Mouse (Mus musculus) gastrocnemius, postnatal 4 days (tissue): ENCODE results near the gene Creb5. TPM values are rescaled to one million over a fixed set of nuclear protein-coding genes. Genes with fewer than 3 reads are reported as not detected.
"Not testable (repeated sequence)": the region's sequence is repeated elsewhere in the genome, so short reads cannot be mapped to it uniquely, and the experiment has no call there.

Source experiments
- DNase-seq, 2 experiments: peaks; one replicate each; pipeline ENCODE4 v3.0.0; 2021 to 2022; ENCODE audit warnings: low spot score in 2 of 2, mixed read lengths in 2 of 2
- total RNA-seq, 2 experiments: library from RNA; stranded (reverse); gene quantifications; 2 replicates each; pipeline ENCODE4 v1.2.3; 2021

The Creb5 gene
- total RNA-seq, 2 experiments from 2014 or later = 29.0 to 33.0 TPM

DNA sequence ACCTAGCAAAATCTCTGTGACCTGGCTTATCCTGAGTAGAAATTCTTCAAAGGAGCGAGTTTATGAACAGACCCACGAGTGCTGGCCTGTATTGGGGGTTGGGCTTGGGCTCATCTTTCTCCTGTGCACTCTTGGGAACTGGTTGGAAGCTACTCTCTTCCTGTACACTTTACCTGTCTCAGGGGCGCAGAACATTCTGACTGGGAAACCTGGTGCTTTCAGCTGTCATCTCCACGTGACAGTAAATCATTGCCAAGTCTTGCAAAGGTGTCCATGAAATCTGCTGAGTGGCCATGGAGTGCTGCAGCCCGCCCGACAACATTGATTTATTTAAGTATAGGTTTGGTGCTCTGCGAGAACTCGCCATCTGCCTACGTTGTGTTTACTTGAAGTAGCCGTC, 27.1 kb downstream of the Creb5 start:
- DNase-seq = no peak

GRCm38 (mm10) chr6:53319543-53320325, 32.7 kb downstream of the Creb5 start:
- DNase-seq = peak in 1 of 2 experiments; percentile 40

GRCm38 (mm10) chr6:53337398-53337797, 50.3 kb downstream of the Creb5 start:
- DNase-seq = peak in 1 of 2 experiments; percentile 40

- DNase-seq = no peak
Observed at GRCm38 (mm10) chr6:53352311-53352960, 65.4 kb downstream of the Creb5 start.

GRCm38 (mm10) chr6:53356328-53356727, 69.3 kb downstream of the Creb5 start:
- no peak for DNase-seq

- no peak for DNase-seq
Observed at GRCm38 (mm10) chr6:53363535-53363934, 76.5 kb downstream of the Creb5 start.

- no peak for DNase-seq
Observed at GRCm38 (mm10) chr6:53363981-53364391, 76.9 kb downstream of the Creb5 start.

DNA sequence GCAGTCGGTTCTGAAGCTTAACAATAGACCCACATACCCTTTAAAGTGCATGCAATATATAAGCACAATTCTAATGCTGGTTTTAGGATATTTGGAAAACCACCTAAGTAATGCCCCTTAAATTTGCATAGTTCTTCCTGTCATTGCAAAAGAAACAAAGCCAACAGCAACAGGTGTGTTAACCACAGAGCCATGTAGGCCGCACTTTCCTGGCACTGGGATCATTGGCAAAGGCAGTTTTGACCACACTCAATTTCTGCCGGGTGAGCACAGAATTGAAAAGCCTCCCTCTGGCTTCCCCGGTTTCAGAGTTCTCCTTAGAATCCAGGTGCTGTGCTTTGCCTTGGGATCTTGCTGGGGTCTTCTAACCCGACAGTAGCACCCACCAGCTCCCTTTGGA, 82.1 kb downstream of the Creb5 start:
- no peak for DNase-seq

DNA sequence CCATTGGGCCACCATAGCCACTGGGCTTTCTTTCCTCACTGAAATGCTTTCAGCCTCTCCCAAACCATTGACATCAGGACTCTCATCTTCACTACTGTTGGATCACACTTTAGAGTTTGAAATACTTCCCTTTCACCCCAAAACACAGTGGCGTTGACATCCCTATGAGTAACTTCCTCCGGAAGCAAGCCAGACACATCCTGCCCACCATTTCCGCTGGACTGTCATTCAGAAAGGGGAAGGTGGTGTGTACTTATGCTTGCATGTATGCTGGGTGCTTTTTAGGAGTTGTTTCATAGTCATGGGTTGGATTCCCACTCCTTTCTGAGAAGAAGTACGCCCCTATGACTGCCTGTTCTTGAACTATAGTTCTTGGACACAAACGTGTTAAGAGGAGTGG, 82.9 kb downstream of the Creb5 start:
- no peak for DNase-seq

- DNase-seq = no peak
Observed at GRCm38 (mm10) chr6:53371962-53372361, 84.9 kb downstream of the Creb5 start.

DNA sequence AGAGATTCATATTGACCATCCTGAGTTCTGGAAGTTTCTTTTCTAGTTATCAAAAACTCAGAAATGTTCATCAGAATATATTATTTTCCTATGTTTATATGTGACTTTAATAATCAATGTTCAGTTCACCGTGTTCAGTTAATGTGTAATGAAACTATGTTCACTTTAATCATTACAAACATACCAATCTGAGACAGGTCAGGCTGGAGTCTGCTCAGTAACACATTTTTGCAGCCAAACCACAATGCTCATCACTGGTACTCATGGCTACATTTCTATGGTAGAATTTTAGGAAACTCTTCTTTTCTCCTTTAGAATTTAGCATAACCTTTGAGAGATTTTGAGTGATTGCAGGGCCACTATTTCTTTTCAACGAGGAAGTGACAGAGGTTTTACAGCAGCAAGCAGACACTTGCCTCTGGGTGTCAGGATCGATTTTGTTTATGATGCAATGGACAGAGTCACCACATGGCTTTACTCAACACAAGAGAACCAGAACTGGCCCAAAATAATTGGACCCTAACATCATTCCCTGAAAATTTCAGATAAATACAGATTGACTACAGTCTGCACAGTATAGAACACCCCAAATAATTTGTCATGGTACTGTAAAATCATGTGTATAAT, 87.4 kb downstream of the Creb5 start:
- DNase-seq = no peak

DNA sequence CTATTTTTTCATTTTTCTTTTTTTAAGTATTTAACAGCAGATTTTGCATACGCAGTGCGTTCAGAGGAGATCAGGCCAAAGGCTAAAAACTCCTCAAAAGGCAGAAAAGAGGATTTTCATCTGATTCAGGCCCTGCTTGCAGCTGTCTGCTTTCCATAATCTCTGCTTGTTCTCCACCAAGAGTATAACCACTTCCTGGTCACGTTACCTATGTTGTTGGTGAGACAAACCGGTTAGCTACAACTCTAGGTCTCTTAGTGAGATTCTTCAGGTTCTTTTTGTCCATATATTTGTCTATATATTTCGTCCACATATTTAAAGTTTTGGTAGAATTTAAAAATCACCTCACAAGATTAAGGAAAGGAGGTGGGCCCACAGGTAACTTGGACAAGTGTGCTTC, 102.2 kb downstream of the Creb5 start:
- no peak for DNase-seq

DNA sequence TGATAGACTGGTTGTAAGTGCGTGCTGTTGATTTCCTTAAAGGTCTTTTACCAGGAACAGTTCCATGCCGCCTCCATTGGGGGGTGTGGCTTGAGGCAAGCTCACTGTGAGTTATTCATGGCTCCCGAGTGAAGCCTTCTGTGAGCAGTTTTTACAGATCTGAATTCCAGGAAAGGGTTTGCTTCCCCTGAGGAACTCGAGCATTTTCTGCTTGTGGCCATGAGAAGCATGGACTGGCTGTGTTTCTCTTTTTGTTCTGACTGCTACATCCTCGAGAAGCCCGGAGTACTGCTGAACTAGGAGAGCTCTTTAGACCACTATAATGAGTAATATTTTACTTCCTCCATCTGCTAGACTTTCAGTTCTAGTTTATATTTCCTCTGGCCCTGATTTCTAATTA, 103.3 kb downstream of the Creb5 start:
- DNase-seq = peak in 1 of 2 experiments; percentile 33

GRCm38 (mm10) chr6:53394026-53394425, 107.0 kb downstream of the Creb5 start:
- no peak for DNase-seq

DNA sequence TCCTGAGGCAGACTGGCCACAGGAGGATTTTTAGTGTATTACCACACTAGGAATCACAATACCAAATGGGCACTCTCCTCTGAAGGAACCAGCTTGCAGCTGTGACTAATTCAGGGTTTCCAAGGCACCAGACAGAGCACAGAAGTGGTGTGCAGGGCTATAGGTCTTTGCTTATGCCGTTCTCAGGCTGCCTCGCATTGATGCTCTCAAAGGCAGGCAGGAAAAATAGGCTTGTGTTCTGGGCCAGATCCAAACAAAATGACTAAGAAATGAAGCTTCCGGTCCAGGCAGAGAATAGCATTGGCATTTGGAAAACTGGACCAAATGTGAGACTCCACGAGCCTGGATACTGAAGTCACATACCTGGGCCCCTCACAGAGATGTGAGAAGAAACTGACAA, 108.1 kb downstream of the Creb5 start:
- no peak for DNase-seq

GRCm38 (mm10) chr6:53396421-53396820, 109.4 kb downstream of the Creb5 start:
- DNase-seq = no peak

GRCm38 (mm10) chr6:53397797-53398196, 110.7 kb downstream of the Creb5 start:
- DNase-seq = no peak

DNA sequence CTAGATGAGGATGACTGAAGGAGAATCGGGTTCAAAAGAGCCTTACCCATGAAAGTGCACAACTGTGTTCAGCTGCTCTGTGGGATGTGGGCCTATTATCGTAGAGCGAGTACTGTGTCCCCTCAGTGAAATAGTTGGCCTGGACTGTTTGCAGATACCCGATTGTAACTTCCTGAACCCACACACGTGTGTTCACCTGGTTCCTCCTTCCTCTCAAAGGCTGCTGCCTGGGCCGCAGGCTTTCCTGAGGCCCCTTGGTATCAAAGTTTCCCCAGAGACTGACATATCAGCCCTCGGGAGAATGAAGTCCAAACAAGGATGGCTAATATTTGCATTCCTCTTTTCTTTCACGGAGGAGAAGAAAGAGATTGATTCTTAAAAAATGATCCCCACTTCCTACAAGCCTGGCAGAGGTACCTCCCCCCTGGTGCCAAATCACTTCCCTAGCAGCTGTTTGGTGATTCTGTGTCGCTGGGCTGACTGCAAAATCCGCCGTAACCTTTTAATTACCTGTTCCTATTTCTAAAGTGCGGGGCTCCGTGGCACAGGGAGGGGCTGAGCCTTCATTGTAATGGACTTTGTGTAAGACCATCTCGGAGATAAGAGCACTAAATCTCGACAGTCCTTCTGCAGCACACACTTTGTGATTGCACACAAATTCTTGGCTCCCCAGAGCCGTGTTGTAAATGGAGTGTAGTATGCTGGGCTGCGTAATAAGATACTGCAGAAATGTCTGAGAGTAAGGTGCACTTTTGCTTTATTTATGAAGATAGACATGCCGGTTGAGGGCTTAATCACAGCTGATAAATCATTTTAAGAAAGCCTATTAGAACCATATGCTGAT, 111.4 kb downstream of the Creb5 start:
- DNase-seq = no peak

GRCm38 (mm10) chr6:53401364-53401763, 114.3 kb downstream of the Creb5 start:
- DNase-seq = no peak

DNA sequence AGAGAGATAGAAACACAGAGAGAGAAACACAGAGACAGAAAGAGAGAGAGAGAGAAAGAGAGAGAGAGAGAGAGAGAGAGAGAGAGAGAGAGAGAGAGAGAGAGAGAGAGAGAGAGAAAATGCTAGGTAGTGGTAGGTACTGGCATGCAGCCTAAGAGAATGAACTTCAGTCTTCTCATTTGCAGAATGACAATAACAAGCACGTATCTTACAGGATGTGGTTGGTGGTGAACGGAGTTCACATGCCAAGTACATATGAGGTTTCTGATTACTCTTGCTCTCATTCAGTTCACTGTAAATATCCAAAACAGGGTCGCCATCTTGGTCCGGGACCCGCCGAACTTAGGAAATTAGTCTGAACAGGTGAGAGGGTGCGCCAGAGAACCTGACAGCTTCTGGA, 115.5 kb downstream of the Creb5 start:
- DNase-seq = not testable (repeated sequence)

DNA sequence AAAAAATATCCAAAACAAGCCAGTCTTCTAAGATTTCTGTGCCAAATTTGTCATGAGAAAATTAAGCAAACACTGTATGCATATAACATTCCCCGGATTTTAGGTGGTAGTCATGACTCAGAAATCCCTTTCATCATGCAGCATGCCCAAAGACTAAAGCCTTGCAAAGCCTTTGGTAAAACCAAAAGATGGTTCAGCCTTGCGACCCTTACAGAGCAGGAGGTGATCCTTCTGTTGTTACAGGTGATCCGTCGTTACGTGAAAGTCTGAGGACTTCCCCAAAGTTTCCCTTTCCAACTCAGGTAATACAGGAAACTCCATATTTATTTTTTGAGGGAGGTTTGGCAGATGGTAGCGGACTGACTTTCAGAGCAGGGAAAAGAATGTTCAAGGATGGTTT, 122.1 kb downstream of the Creb5 start:
- DNase-seq = no peak
